Mouse (Mus musculus): ENCODE data around the gene Bmp2k. TPM values are rescaled to one million over a fixed set of nuclear protein-coding genes. Genes with fewer than 3 reads are reported as not detected.
"Not testable (repeated sequence)": the region's sequence is repeated elsewhere in the genome, so short reads cannot be mapped to it uniquely, and the experiment has no call there.

Bmp2k gene
- polyA plus RNA-seq, 1 experiment from 2014 or later, result 9.2 TPM

DNA sequence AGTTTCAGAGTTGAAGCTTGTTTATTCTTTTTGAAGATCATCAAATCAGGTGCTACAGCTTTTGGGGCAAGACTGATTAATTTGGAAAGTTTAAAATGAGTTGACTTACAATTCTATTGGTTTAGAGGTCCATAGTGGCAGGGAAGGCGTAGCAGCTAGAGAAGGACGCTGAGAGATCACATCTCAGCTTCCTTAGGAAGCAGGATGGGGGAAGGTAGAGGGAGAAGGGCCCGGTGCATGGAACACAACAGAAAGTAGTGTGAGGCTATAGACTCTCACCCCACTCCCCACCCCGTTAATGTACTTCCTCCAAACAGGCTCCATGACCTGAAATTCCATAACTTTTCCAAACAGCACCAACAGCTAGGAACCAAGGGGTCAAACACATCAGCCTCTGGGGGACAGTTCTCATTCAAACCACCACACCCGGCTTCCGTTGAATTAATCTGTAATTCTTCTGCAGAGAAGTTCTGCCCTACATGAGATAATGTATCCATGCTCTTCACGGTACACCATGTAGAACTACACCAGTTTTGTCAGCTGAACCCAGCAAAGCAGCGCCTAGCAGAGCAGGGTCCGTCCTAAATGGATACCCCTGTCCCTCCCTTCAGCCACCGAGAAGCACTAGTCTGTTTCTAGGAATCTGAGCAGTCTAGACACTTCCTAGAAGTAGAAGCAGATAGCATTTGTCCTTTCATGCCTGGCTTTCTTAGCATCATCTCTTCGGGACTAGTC, 12.3 kb downstream of the Bmp2k start:
- no peak overlapping the region for H3K4me2 ChIP-seq
- H3K4me3 ChIP-seq, result no peak overlapping the region
- H3K9ac ChIP-seq, result no peak overlapping the region
- H3K27me3 ChIP-seq (replicated peaks), result no peaks in the 10 kb centered on the region
- ATAC-seq (replicated peaks), result no peak
- 92% methylated on average over 11 of the region's 11 CpGs for WGBS
- no peaks in the 10 kb centered on the region; the same call in 1 of the 2 replicates for H3K4me1 ChIP-seq
- H3K27ac ChIP-seq, result no peak overlapping the region
- H3K36me3 ChIP-seq (replicated peaks), result no peaks in the 10 kb centered on the region
- no peaks in the 10 kb centered on the region for H3K9me3 ChIP-seq

DNA sequence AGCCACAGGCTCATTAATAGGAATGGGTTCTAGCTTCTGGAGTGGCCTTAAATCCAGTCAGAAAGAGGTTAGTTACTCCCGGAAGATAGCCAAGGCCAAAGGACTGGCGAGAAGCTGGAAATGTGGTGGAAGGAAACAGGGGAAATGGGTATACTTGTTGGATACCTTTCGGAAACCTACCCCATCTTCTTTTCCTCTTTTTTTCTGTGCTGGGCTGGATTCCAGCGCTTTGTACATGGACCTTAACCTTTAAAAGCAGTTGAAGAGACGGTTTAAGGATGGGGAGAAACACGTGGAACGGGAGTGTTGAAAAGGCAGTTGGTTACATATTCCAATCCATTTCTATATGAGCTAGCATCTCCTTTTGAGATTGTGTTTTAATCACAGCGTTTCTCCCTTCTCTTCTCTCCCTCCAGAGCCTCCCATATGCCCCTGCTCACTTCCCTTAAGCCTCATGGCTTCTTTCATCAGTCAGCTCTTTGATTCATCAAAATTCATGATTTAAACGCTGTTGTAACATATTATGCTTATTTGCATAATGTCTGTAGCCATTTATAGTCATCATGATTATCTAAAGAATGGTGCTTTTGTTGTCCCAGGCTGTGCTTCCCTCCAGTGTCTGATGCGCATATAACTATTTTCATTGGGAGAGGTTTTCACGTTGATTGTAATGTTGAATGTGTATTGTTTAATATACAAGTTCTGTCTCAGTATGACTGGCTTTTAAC, 18.5 kb downstream of the Bmp2k start:
- 64% methylated on average over 11 of the region's 11 CpGs for WGBS
- Histone ChIP-seq H3K27me3 (replicated peaks) (no peaks in the 10 kb centered on the region), H3K27ac (peak overlapping the region; percentile 29; the same call in 1 of the 2 replicates), H3K4me2 (no peak overlapping the region), H3K9ac (no peak overlapping the region), H3K4me1 (peaks cover 12% of the 10 kb centered on the region), H3K4me3 (no peak overlapping the region), H3K36me3 (replicated peaks) (no peaks in the 10 kb centered on the region), H3K9me3 (no peaks in the 10 kb centered on the region)
- no peak; the same call in 1 of the 2 replicates for ATAC-seq (replicated peaks)

DNA sequence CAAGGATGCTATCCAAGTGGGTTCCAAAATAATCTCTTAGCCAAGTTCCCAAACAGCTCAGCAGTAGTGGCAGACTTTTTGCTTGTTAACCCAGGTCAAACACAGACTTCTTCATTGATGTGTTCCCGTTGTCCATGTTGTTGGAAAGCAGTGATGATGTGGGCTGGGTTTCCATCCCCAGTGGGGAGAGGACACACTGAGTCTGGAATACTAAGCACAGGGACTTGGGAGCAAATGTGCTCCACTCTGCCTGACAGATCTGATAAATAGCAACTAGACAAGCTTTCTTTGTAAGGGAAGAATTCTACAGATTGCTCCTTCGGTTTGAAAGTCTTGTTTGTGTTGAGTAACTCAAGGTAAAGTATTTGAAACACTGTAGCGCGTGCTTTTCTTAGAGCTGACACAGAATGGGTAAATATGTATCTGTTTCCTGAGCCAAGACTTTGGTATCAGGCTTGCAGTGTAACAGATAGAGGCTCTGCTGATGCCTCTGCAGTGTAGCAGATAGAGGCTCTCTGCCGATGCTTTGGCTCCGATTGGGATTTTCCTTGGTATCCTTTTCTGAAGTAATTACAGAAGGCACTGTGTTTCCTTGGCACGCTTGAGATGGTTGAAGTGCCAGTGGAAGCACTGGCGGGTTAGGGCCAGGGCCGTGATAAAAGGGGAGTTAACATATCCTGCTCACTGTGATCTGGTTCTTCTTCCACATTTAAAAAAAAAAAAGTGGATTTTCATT, 19.5 kb downstream of the Bmp2k start:
- Histone ChIP-seq H3K4me2 (no peak overlapping the region), H3K9me3 (no peaks in the 10 kb centered on the region), H3K27ac (no peak overlapping the region), H3K4me1 (peaks cover 12% of the 10 kb centered on the region), H3K36me3 (replicated peaks) (no peaks in the 10 kb centered on the region), H3K9ac (no peak overlapping the region), H3K27me3 (replicated peaks) (no peaks in the 10 kb centered on the region), H3K4me3 (no peak overlapping the region)
- no peak for ATAC-seq (replicated peaks)
- 84% methylated on average over 9 of the region's 9 CpGs for WGBS

DNA sequence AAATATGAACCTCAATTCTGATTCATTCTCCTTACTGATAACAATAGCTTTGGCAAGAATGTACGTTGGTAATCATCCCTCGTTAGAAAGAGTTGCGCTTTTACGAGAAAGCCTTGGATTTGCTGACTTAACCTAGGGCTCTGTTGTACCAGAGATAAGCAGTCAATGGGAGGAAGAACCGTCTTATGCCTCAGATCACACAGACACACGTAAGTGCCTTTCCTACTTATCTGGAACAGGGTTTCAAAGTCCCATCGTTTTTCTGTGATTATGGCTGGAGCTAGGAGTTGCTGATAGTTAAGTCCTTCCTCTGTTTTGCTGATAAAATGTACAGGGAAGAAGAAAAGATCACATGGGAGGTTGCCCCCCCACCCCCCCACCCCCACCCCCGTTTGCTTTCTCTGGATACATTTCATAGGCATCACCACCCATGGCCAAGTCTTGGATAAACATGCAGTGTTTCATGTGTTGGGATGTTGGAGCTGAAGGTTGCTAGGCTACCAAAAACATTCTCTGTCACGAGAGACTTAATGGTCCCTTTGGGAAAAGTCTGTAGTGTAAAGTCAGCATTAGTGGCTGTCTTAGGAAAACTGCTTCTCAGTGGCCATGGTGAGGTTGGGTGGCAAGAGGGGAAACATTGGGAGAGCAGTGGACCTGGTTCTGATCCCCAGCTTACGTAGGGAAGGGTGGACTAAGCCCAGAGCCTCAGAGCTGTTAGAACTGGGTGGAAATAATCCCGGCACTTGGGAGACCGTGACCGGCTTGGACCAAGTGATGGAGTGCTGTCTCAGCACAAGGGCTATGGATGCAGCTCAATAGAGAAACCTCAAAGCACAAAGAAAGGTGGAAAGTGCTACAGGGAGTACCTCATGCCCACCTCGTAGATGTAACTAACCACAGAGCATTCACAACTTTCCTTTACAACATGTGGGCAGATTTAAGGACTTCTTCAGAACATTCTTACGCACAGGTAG, 25.1 kb downstream of the Bmp2k start:
- Histone ChIP-seq H3K27ac (no peak overlapping the region), H3K4me2 (no peak overlapping the region), H3K27me3 (replicated peaks) (no peaks in the 10 kb centered on the region), H3K36me3 (replicated peaks) (no peaks in the 10 kb centered on the region), H3K9ac (no peak overlapping the region), H3K4me1 (peaks cover 7% of the 10 kb centered on the region), H3K4me3 (no peak overlapping the region), H3K9me3 (no peaks in the 10 kb centered on the region)
- ATAC-seq (replicated peaks), result peak; percentile 51; the same call in 1 of the 2 replicates
- WGBS, result 69% methylated on average over 15 of the region's 15 CpGs

DNA sequence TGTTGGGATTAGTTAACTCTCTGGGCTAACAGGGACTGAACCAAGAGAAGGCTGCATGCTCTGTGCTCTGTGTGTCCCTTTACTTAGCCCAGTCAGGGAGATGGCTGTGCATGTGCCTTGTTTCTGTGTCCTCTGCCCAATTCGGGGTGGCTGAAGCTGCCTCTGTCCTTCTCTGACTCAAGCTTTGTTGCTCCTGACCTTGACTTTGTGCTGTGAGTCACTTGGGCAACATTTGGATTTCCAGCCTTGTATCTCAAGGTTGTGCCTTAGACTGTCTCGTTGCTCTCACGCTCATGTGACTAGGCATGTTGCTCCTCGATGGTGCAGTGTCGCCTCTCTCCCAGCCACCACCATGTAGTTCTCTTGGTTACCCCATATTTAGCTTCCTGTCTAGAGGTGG, 27.3 kb downstream of the Bmp2k start:
- H3K27me3 ChIP-seq (replicated peaks), result no peaks in the 10 kb centered on the region
- WGBS, result 97% methylated on average over 5 of the region's 5 CpGs
- H3K4me3 ChIP-seq, result no peak overlapping the region
- no peak overlapping the region for H3K9ac ChIP-seq
- H3K4me2 ChIP-seq, result no peak overlapping the region
- no peaks in the 10 kb centered on the region for H3K36me3 ChIP-seq (replicated peaks)
- ATAC-seq (replicated peaks), result no peak
- H3K27ac ChIP-seq, result no peak overlapping the region
- H3K9me3 ChIP-seq, result no peaks in the 10 kb centered on the region
- peaks cover 7% of the 10 kb centered on the region for H3K4me1 ChIP-seq

DNA sequence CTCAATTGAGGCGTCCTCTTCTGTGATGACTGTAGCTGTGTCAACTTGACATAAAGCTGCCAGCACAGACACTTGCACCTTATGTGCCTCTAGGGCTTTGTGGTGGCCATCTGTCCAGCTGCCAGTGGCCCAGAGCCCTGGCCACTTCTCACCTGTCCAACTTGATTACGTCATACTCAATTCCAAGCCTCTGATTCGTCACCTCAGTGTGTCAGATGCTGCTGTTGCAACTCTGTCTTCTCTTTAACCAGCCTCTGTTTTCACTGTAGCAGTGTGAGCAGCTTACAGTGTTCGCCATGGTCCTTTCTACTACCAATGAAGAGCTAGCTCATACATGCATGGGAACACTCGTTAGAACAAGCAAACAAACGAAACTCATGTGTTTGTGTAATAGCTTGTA, 28.2 kb downstream of the Bmp2k start:
- Histone ChIP-seq H3K27me3 (replicated peaks) (no peaks in the 10 kb centered on the region), H3K36me3 (replicated peaks) (no peaks in the 10 kb centered on the region), H3K4me1 (peaks cover 7% of the 10 kb centered on the region), H3K4me2 (no peak overlapping the region), H3K9me3 (no peaks in the 10 kb centered on the region), H3K4me3 (no peak overlapping the region), H3K9ac (no peak overlapping the region), H3K27ac (no peak overlapping the region)
- no peak for ATAC-seq (replicated peaks)
- 83% methylated on average over 6 of the region's 6 CpGs for WGBS

DNA sequence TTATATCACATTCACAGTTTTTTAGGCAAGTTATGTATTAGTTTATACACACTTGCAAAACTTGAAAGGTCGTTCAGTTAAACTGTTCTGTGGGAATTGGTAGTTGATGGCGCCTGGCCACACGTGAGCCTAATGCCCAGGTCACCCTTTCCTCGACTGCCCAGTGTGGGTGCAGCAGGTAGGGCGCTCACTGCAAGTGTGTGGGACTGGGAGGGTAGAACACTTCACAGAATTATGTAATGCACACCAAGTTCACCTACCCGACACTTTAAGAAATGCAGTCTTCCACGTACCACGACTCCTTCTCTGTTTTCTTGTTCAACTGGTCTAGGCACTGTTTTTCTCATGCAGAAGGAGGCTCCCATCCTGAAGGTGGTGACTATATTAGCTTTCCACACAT, 30.5 kb downstream of the Bmp2k start:
- no peak overlapping the region for H3K9ac ChIP-seq
- no peak overlapping the region for H3K27ac ChIP-seq
- ATAC-seq (replicated peaks), result no peak
- no peaks in the 10 kb centered on the region for H3K27me3 ChIP-seq (replicated peaks)
- no peaks in the 10 kb centered on the region for H3K9me3 ChIP-seq
- WGBS, result 90% methylated on average over 8 of the region's 8 CpGs
- H3K4me3 ChIP-seq, result no peak overlapping the region
- no peaks in the 10 kb centered on the region for H3K36me3 ChIP-seq (replicated peaks)
- no peak overlapping the region for H3K4me2 ChIP-seq
- H3K4me1 ChIP-seq, result no peaks in the 10 kb centered on the region

DNA sequence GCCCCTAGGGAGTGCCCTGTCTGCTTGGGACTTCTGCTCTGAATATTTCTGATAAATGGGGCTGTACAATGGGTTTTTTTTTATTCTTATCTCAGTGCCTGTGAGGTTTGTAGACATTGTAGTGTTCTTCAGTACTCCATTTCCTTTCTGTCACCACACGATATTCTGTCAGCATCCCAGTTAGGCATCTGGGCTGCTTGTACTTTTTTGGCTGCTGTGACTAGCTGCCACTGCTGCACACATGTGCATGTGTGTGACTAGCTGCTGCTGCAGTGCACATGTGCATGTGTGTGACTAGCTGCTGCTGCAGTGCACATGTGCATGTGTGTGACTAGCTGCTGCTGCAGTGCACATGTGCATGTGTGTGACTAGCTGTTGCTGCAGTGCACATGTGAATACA, 31.4 kb downstream of the Bmp2k start:
- ATAC-seq (replicated peaks); H3K9ac ChIP-seq: not testable (repeated sequence)
- 82% methylated on average over 1 of the region's 1 CpGs for WGBS

DNA sequence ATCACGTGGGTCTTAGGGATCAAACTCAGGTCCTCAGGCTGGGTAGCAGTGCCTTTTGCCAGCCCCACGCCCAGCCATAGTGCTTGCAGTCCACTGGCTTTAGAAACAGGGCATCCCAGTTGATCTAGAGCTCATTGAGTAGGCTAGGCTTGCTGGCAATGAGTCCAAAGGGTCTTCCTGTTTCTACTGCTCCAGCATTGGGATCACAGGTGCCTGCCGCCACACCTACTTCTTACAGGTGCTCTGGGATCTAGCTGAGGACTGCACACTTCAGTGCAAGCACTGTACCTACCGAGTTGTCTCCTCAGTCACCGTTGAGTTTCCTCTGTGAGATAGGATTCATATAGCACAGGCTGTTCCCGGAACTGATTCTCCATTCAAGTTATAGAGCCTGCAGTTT, 34.3 kb downstream of the Bmp2k start:
- Histone ChIP-seq H3K4me1 (no peaks in the 10 kb centered on the region), H3K9me3 (no peaks in the 10 kb centered on the region), H3K27me3 (replicated peaks) (no peaks in the 10 kb centered on the region), H3K4me2 (no peak overlapping the region), H3K4me3 (no peak overlapping the region), H3K27ac (no peak overlapping the region), H3K36me3 (replicated peaks) (no peaks in the 10 kb centered on the region), H3K9ac (no peak overlapping the region)
- 92% methylated on average over 6 of the region's 6 CpGs for WGBS
- ATAC-seq (replicated peaks), result no peak

More for the DNA sequence above, 31.4 kb downstream of the Bmp2k start:
- H3K4me3 ChIP-seq; H3K4me1 ChIP-seq; H3K36me3 ChIP-seq (replicated peaks); H3K27me3 ChIP-seq (replicated peaks); H3K27ac ChIP-seq; H3K4me2 ChIP-seq; H3K9me3 ChIP-seq: not testable (repeated sequence)

DNA sequence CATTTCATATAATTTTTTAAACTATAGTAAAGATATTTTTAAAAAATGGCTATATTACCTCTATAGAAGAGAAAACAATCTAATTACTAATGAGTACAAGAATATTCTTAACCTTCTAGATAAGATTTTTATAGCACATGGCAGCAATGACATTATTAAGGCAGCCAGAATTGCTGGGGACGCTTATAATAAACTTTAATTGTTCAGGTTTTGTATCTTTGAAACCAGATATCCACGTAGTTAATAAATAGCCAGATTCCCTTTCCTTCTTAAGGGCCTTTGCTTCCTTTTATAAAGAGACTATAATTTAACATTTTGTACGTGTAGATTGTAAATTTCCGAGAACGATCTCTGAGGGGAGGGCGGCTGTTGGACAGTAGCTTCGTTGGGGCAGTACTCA, 47.8 kb downstream of the Bmp2k start:
- no peak for ATAC-seq (replicated peaks)

DNA sequence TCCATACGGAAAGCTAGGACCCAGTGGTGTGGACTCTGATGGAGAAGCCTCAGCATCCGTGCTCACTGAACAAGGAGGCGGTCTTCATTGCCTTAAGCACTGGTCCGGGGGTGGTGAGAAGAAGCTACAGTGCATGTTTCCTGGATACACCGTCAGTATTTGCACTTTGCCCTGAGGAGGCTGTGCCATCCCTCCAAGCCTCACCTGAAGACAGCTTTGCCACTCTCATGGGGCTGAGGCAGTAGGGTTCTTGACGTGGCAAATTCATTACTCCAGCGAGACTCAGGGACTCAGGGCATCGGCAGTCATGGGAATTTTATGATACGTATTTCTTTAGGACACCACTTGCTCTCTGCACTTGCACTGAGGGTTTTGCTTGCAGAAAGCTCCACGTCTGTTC, 49.2 kb downstream of the Bmp2k start:
- no peak overlapping the region for H3K4me3 ChIP-seq
- no peaks in the 10 kb centered on the region for H3K4me1 ChIP-seq
- H3K27ac ChIP-seq, result no peak overlapping the region
- H3K4me2 ChIP-seq, result no peak overlapping the region
- no peak for ATAC-seq (replicated peaks)
- H3K9ac ChIP-seq, result no peak overlapping the region
- H3K9me3 ChIP-seq, result no peaks in the 10 kb centered on the region
- no peaks in the 10 kb centered on the region for H3K36me3 ChIP-seq (replicated peaks)
- 89% methylated on average over 10 of the region's 10 CpGs for WGBS
- H3K27me3 ChIP-seq (replicated peaks), result no peaks in the 10 kb centered on the region

More for the DNA sequence above, 47.8 kb downstream of the Bmp2k start:
- WGBS, result 97% methylated on average over 7 of the region's 7 CpGs
- no peaks in the 10 kb centered on the region for H3K36me3 ChIP-seq (replicated peaks)
- H3K4me3 ChIP-seq, result no peak overlapping the region
- H3K4me2 ChIP-seq, result no peak overlapping the region
- H3K9me3 ChIP-seq, result no peaks in the 10 kb centered on the region
- no peaks in the 10 kb centered on the region for H3K27me3 ChIP-seq (replicated peaks)
- no peaks in the 10 kb centered on the region for H3K4me1 ChIP-seq
- no peak overlapping the region for H3K27ac ChIP-seq
- no peak overlapping the region for H3K9ac ChIP-seq
